ENCODE assay signal across 8 mouse cellular contexts in genomic region chr16:96127288-96127656, GRCm38 (mm10). TPM values are rescaled to one million over a fixed set of nuclear protein-coding genes. Genes with fewer than 3 reads are reported as not detected.
DNase-seq lines count a peak whose midpoint lies in the region; ATAC-seq and TF ChIP-seq lines count a peak whose summit lies in the region.

No protein-coding gene starts in this region.

- peaks cover 44% of the 10 kb centered on the region for H3K36me3 ChIP-seq in kidney, embryonic 14.5 days (ENCODE audit: control insufficient read depth, insufficient read depth, low read length)
- H3K36me3 ChIP-seq in hindbrain, postnatal 0 days (ENCODE audit: insufficient read depth, low read length): peaks cover 32% of the 10 kb centered on the region
- H3K36me3 ChIP-seq in midbrain, postnatal 0 days (ENCODE audit: insufficient read depth, low read length): peaks cover 15% of the 10 kb centered on the region

- intact Hi-C loops in left cerebral cortex, postnatal 10 days (cut with DNase I): loop anchor here (5.0 kb wide), 1 partner anchor 40 kb away; no protein-coding TSS in a partner anchor

- H3K9ac ChIP-seq in kidney, embryonic 14.5 days (ENCODE audit: low read depth, low read length): peak overlapping the region; percentile 97
- peak overlapping the region; percentile 96 for H3K9ac ChIP-seq in hindbrain, postnatal 0 days (replicated peaks; ENCODE audit: low read length)
- peak overlapping the region; percentile 80 for H3K9ac ChIP-seq in midbrain, postnatal 0 days (replicated peaks; ENCODE audit: low read length, poor library complexity, severe bottlenecking)

- TF ChIP-seq CTCF in hindbrain, postnatal 0 days (IDR thresholded peaks at IDR 0.05; ENCODE audit: low read depth): no peak
- TF ChIP-seq CTCF in midbrain, postnatal 0 days (IDR thresholded peaks at IDR 0.05): no peak

- no peaks in the 10 kb centered on the region for H3K9me3 ChIP-seq in kidney, embryonic 14.5 days (ENCODE audit: control insufficient read depth, low read length)
- H3K9me3 ChIP-seq in hindbrain, postnatal 0 days (ENCODE audit: low read length): no peaks in the 10 kb centered on the region
- no peaks in the 10 kb centered on the region for H3K9me3 ChIP-seq in midbrain, postnatal 0 days (ENCODE audit: low read length)

- WGBS in kidney, embryonic 14.5 days: 0% methylated on average over 43 of the region's 52 CpGs
- 5% methylated on average over 44 of the region's 52 CpGs for WGBS in hindbrain, postnatal 0 days
- under 1% methylated on average over 45 of the region's 52 CpGs for WGBS in midbrain, postnatal 0 days

- DNase-seq in kidney, adult 18-20 months: no peak
- DNase-seq in brain, embryonic 18.5 days (ENCODE audit: low read depth, low spot score): peak; percentile 57
- DNase-seq in hindbrain, postnatal 0 days (ENCODE audit: low spot score): no peak
- DNase-seq in midbrain, postnatal 0 days (ENCODE audit: low spot score): no peak
- DNase-seq in B cell, adult 2 months: no peak
- no peak for DNase-seq in left cerebral cortex, postnatal 10 days (ENCODE audit: extremely low spot score in 1 of 2, low spot score in 2 of 2)
- no peak for DNase-seq in cerebellum, postnatal 36 days

- H3K4me3 ChIP-seq in kidney, embryonic 14.5 days (ENCODE audit: low read length): peak overlapping the region; percentile 98
- peak overlapping the region; percentile 75 for H3K4me3 ChIP-seq in hindbrain, postnatal 0 days (ENCODE audit: low read length)
- H3K4me3 ChIP-seq in midbrain, postnatal 0 days (ENCODE audit: low read depth, low read length): peak overlapping the region; percentile 65

- H3K27ac ChIP-seq in kidney, embryonic 14.5 days (ENCODE audit: low read depth, low read length): peak overlapping the region; percentile 92
- peak overlapping the region; percentile 98 for H3K27ac ChIP-seq in hindbrain, postnatal 0 days
- H3K27ac ChIP-seq in midbrain, postnatal 0 days (ENCODE audit: low read depth, low read length): peak overlapping the region; percentile 96

- ATAC-seq in kidney, embryonic 14.5 days (ENCODE audit: low FRiP score, low TSS enrichment): peak; percentile 75; the same call in 1 of the 2 replicates
- ATAC-seq in hindbrain, postnatal 0 days: peak; percentile 57
- ATAC-seq in midbrain, postnatal 0 days (ENCODE audit: low FRiP score): peak; percentile 74

- H3K27me3 ChIP-seq in kidney, embryonic 14.5 days (ENCODE audit: control insufficient read depth, insufficient read depth, low read length): no peaks in the 10 kb centered on the region
- no peaks in the 10 kb centered on the region for H3K27me3 ChIP-seq in hindbrain, postnatal 0 days (ENCODE audit: insufficient read depth, low read length)
- no peaks in the 10 kb centered on the region for H3K27me3 ChIP-seq in midbrain, postnatal 0 days (ENCODE audit: insufficient read depth, low read length)

- peak overlapping the region; percentile 80 for H3K4me2 ChIP-seq in kidney, embryonic 14.5 days (replicated peaks; ENCODE audit: low read depth, low read length)
- peak overlapping the region; percentile 86 for H3K4me2 ChIP-seq in hindbrain, postnatal 0 days (ENCODE audit: low read depth, low read length)
- peak overlapping the region; percentile 68 for H3K4me2 ChIP-seq in midbrain, postnatal 0 days (ENCODE audit: low read depth, low read length, poor library complexity, severe bottlenecking)

- peaks cover 16% of the 10 kb centered on the region for H3K4me1 ChIP-seq in kidney, embryonic 14.5 days (ENCODE audit: control insufficient read depth, insufficient read depth, low read length)
- peaks cover 14% of the 10 kb centered on the region for H3K4me1 ChIP-seq in hindbrain, postnatal 0 days (ENCODE audit: insufficient read depth, low read length)
- H3K4me1 ChIP-seq in midbrain, postnatal 0 days (ENCODE audit: insufficient read depth, low read length): peaks cover 8% of the 10 kb centered on the region; the same call in 1 of the 2 replicates

RNA-seq across cellular contexts. Expression of gene Hmgn1, which starts 0.3 kb away (rescaled TPM):
- polyA plus RNA-seq in kidney, embryonic 14.5 days (2014; fragmentation: Nextera tagmentation; extraction: Ambion mirVana): 746 and 807 TPM in 2 replicates
- 85.9 and 103 TPM in 2 replicates for total RNA-seq in hindbrain, postnatal 0 days (2014; rRNA removed)
- polyA plus RNA-seq in hindbrain, postnatal 0 days (2015; fragmentation: Nextera tagmentation; extraction: Ambion mirVana): 207 and 258 TPM in 2 replicates
- 106 and 119 TPM in 2 replicates for total RNA-seq in midbrain, postnatal 0 days (2014; rRNA removed)
- polyA plus RNA-seq in midbrain, postnatal 0 days (2015; fragmentation: Nextera tagmentation; extraction: Ambion mirVana): 184 and 202 TPM in 2 replicates
- 10 to 100 TPM; 57.4 to 57.8 TPM for total RNA-seq in left cerebral cortex, postnatal 10 days (2021)

RNA-seq across cellular contexts. Expression of gene Wrb, which starts 17.9 kb away (rescaled TPM):
- 68.5 and 75.6 TPM in 2 replicates for polyA plus RNA-seq in kidney, embryonic 14.5 days (2014; fragmentation: Nextera tagmentation; extraction: Ambion mirVana)
- 151 and 154 TPM in 2 replicates for total RNA-seq in hindbrain, postnatal 0 days (2014; rRNA removed)
- 190 and 196 TPM in 2 replicates for polyA plus RNA-seq in hindbrain, postnatal 0 days (2015; fragmentation: Nextera tagmentation; extraction: Ambion mirVana)
- total RNA-seq in midbrain, postnatal 0 days (2014; rRNA removed): 190 and 218 TPM in 2 replicates
- 212 and 228 TPM in 2 replicates for polyA plus RNA-seq in midbrain, postnatal 0 days (2015; fragmentation: Nextera tagmentation; extraction: Ambion mirVana)
- 10 to 100 TPM; 75.2 to 84.1 TPM for total RNA-seq in left cerebral cortex, postnatal 10 days (2021)

RNA-seq across cellular contexts. Expression of gene Brwd1, which starts 44.9 kb away (rescaled TPM):
- polyA plus RNA-seq in kidney, embryonic 14.5 days (2014; fragmentation: Nextera tagmentation; extraction: Ambion mirVana): 82.3 and 116 TPM in 2 replicates
- total RNA-seq in hindbrain, postnatal 0 days (2014; rRNA removed): 128 and 130 TPM in 2 replicates
- polyA plus RNA-seq in hindbrain, postnatal 0 days (2015; fragmentation: Nextera tagmentation; extraction: Ambion mirVana): 135 and 144 TPM in 2 replicates
- total RNA-seq in midbrain, postnatal 0 days (2014; rRNA removed): 151 and 186 TPM in 2 replicates
- 169 and 173 TPM in 2 replicates for polyA plus RNA-seq in midbrain, postnatal 0 days (2015; fragmentation: Nextera tagmentation; extraction: Ambion mirVana)
- 100 to 1,000 TPM; 106 to 121 TPM for total RNA-seq in left cerebral cortex, postnatal 10 days (2021)
